Mouse (Mus musculus): ENCODE data around the gene Git2. TPM values are rescaled to one million over a fixed set of nuclear protein-coding genes. Genes with fewer than 3 reads are reported as not detected.

Gene Git2
- polyA plus RNA-seq, 1 experiment from 2014 or later, result 49.6 TPM

- Histone ChIP-seq H3K27ac (no peak overlapping the region), H3K9me3 (no peaks in the 10 kb centered on the region), H3K4me1 (peaks cover 17% of the 10 kb centered on the region), H3K27me3 (peaks cover 7% of the 10 kb centered on the region), H3K36me3 (peaks cover 70% of the 10 kb centered on the region), H3K4me2 (peak overlapping the region; percentile 71), H3K9ac (peak overlapping the region; percentile 57; the same call in 1 of the 2 replicates), H3K4me3 (peak overlapping the region; percentile 41)
- 3% methylated on average over 40 of the region's 40 CpGs for WGBS
- peak; percentile 41; the same call in 1 of the 2 replicates for ATAC-seq (ENCODE audit: insufficient number of reproducible peaks, insufficient read depth, low FRiP score, low TSS enrichment, low read depth)
These were observed 21.1 kb upstream of the Git2 start for GRCm38 (mm10) chr5:114796299-114797012.

DNA sequence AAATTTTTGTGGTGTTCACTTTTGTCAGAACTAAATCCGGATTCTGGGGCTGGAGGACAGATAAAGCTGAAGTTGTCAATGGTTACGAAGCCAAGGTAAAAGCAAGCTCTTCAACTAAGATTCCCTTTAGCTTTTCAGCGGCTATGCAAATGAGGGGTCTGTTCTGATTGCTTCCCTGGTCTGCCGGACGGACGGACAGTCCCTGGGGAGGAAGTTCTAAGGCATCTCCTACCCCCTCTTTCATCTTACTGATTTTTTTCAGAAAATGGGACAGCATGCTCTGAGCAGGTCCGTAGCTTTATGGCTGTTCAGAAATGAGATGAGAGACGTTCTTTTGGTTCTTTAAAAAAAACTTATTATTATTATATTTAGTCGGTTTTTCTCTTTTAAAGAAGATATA lies 20.3 kb upstream of the Git2 start:
- peaks cover 17% of the 10 kb centered on the region for H3K4me1 ChIP-seq
- no peak for ATAC-seq (ENCODE audit: insufficient number of reproducible peaks, insufficient read depth, low FRiP score, low TSS enrichment, low read depth)
- no peak overlapping the region for H3K27ac ChIP-seq
- WGBS, result 68% methylated on average over 9 of the region's 9 CpGs
- peaks cover 7% of the 10 kb centered on the region for H3K27me3 ChIP-seq
- no peak overlapping the region; the same call in 1 of the 2 replicates for H3K4me2 ChIP-seq
- no peak overlapping the region for H3K9ac ChIP-seq
- no peak overlapping the region for H3K4me3 ChIP-seq
- peaks cover 69% of the 10 kb centered on the region for H3K36me3 ChIP-seq
- no peaks in the 10 kb centered on the region for H3K9me3 ChIP-seq

GRCm38 (mm10) chr5:114795231-114795630 lies 19.9 kb upstream of the Git2 start:
- Histone ChIP-seq H3K36me3 (peaks cover 67% of the 10 kb centered on the region), H3K9me3 (no peaks in the 10 kb centered on the region), H3K9ac (no peak overlapping the region), H3K4me1 (peaks cover 17% of the 10 kb centered on the region), H3K4me2 (no peak overlapping the region), H3K27ac (no peak overlapping the region), H3K27me3 (peaks cover 7% of the 10 kb centered on the region), H3K4me3 (no peak overlapping the region)
- whole genome bisulfite sequencing, result 61% methylated on average over 9 of the region's 9 CpGs
- no peak for ATAC-seq (ENCODE audit: insufficient number of reproducible peaks, insufficient read depth, low FRiP score, low TSS enrichment, low read depth)

DNA sequence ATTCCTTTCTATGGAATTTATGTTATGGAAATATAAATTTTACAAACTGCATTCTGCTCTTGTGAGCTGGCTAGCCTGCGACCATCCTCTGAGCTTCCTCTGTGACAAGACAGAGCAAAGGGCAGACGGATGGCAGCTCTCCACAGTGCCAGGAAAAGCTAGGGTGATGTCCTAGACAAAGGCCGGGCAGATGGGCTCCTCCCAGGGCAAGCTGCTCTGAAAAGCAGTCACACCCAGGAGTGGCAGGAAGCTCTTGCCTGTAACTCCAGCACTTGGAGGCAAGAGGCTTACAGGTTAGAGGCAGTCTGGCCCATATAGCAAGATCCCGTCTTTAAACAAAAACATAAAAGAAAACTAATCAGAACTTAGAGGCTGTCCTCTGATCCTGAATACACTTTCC lies 19.3 kb upstream of the Git2 start:
- peaks cover 61% of the 10 kb centered on the region for H3K36me3 ChIP-seq
- WGBS, result 81% methylated on average over 4 of the region's 4 CpGs

DNA sequence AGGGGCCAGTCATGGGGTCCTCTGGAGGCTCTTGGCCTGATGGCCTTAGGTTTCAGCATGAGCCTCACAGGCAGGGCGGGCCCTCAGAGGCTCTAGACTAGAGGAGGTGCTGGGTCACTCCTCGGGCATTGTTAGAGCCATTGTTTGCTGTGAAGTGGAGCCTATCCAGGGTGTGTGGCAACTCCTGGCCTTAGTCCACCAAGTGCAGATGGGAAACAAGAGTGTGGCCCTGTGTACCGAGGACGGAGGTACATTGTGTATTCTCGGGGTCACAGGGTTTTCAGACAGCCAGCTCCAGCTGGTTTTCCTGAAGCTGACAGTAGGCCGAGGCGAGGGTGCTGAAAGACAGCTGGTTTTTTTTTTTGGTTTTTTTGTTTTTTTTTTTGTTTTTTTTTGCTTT lies 18.0 kb upstream of the Git2 start:
- WGBS, result 74% methylated on average over 7 of the region's 7 CpGs
- Histone ChIP-seq H3K4me2 (no peak overlapping the region), H3K9me3 (no peaks in the 10 kb centered on the region), H3K9ac (no peak overlapping the region), H3K27ac (no peak overlapping the region), H3K36me3 (peaks cover 49% of the 10 kb centered on the region), H3K4me3 (no peak overlapping the region), H3K27me3 (peaks cover 7% of the 10 kb centered on the region), H3K4me1 (peaks cover 17% of the 10 kb centered on the region)
- ATAC-seq (ENCODE audit: insufficient number of reproducible peaks, insufficient read depth, low FRiP score, low TSS enrichment, low read depth), result no peak

More for the DNA sequence above, 19.3 kb upstream of the Git2 start:
- Histone ChIP-seq H3K27ac (no peak overlapping the region), H3K4me3 (no peak overlapping the region), H3K4me2 (no peak overlapping the region), H3K9me3 (no peaks in the 10 kb centered on the region), H3K27me3 (peaks cover 7% of the 10 kb centered on the region), H3K9ac (no peak overlapping the region), H3K4me1 (peaks cover 17% of the 10 kb centered on the region)
- ATAC-seq (ENCODE audit: insufficient number of reproducible peaks, insufficient read depth, low FRiP score, low TSS enrichment, low read depth), result no peak

- peaks cover 3% of the 10 kb centered on the region; the same call in 1 of the 2 replicates for H3K4me1 ChIP-seq
- H3K27me3 ChIP-seq, result no peaks in the 10 kb centered on the region
- no peak for ATAC-seq (ENCODE audit: insufficient number of reproducible peaks, insufficient read depth, low FRiP score, low TSS enrichment, low read depth)
- H3K36me3 ChIP-seq, result peaks cover 27% of the 10 kb centered on the region
- H3K9ac ChIP-seq, result no peak overlapping the region
- H3K4me2 ChIP-seq, result no peak overlapping the region
- WGBS, result 77% methylated on average over 5 of the region's 5 CpGs
- H3K27ac ChIP-seq, result no peak overlapping the region
- H3K9me3 ChIP-seq, result no peaks in the 10 kb centered on the region
- no peak overlapping the region for H3K4me3 ChIP-seq
These were observed 9.9 kb upstream of the Git2 start for GRCm38 (mm10) chr5:114785196-114785595.

DNA sequence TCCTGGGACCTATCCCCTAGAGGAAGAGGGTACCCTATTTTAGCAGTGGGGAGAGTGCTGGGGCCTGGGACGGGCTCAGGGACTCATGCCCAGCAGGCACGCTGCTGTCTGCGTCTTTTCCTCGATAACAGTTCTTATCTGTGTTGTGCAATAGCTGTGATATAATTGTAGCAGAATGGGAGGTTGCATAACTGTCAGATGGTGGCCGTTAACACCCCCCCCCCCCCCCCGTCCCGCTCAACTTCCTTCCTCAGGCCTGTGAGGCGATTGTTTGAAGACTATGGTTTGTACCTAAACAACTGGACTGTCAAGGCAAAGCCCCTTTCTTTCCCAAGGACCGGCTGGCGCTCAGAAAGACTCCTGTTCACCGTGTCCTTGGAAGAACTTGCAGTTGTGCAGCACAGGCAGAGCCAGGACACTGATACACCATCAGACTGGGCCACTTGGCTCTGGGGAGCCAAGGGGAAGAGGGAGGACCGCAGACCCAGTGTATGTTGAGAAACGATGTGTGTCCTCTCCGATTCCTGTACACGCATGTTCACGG lies 9.4 kb upstream of the Git2 start:
- WGBS, result 78% methylated on average over 16 of the region's 16 CpGs
- H3K4me1 ChIP-seq, result peaks cover 3% of the 10 kb centered on the region; the same call in 1 of the 2 replicates
- H3K9ac ChIP-seq, result no peak overlapping the region
- no peak overlapping the region for H3K4me2 ChIP-seq
- no peak overlapping the region for H3K27ac ChIP-seq
- no peaks in the 10 kb centered on the region for H3K27me3 ChIP-seq
- no peaks in the 10 kb centered on the region for H3K9me3 ChIP-seq
- H3K36me3 ChIP-seq, result peaks cover 27% of the 10 kb centered on the region
- no peak for ATAC-seq (ENCODE audit: insufficient number of reproducible peaks, insufficient read depth, low FRiP score, low TSS enrichment, low read depth)
- no peak overlapping the region for H3K4me3 ChIP-seq

- H3K4me2 ChIP-seq, result no peak overlapping the region
- H3K4me3 ChIP-seq, result no peak overlapping the region
- no peak overlapping the region for H3K27ac ChIP-seq
- H3K27me3 ChIP-seq, result no peaks in the 10 kb centered on the region
- H3K36me3 ChIP-seq, result peaks cover 27% of the 10 kb centered on the region
- peaks cover 3% of the 10 kb centered on the region; the same call in 1 of the 2 replicates for H3K4me1 ChIP-seq
- no peaks in the 10 kb centered on the region for H3K9me3 ChIP-seq
- H3K9ac ChIP-seq, result no peak overlapping the region
- no peak for ATAC-seq (ENCODE audit: insufficient number of reproducible peaks, insufficient read depth, low FRiP score, low TSS enrichment, low read depth)
- 83% methylated on average over 12 of the region's 12 CpGs for WGBS
These were observed 8.3 kb upstream of the Git2 start for GRCm38 (mm10) chr5:114783405-114784163.

DNA sequence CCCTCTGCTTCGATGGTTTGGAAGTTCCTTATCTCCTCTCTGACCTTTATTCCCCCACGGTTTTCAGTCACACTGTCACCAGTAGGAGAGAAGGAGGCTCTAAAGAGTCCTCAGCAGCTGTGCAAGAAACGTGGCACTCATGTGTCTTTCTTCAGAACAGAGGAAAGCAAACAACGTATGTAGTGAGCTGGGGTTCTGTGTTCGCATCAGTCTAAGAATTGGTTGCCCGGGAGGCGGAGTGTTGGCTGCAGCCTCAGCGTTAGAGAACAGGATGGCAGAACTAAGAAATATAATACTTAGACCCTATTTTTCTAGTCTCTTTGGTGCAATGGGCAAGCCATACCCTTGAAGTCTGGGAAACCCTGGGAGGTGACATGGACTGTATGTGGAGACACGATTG lies 7.7 kb upstream of the Git2 start:
- no peak overlapping the region for H3K4me3 ChIP-seq
- ATAC-seq (ENCODE audit: insufficient number of reproducible peaks, insufficient read depth, low FRiP score, low TSS enrichment, low read depth), result no peak
- no peaks in the 10 kb centered on the region for H3K9me3 ChIP-seq
- no peaks in the 10 kb centered on the region for H3K27me3 ChIP-seq
- WGBS, result 84% methylated on average over 9 of the region's 9 CpGs
- H3K36me3 ChIP-seq, result peaks cover 22% of the 10 kb centered on the region
- H3K27ac ChIP-seq, result no peak overlapping the region
- no peak overlapping the region for H3K4me2 ChIP-seq
- H3K9ac ChIP-seq, result no peak overlapping the region
- peaks cover 3% of the 10 kb centered on the region; the same call in 1 of the 2 replicates for H3K4me1 ChIP-seq

DNA sequence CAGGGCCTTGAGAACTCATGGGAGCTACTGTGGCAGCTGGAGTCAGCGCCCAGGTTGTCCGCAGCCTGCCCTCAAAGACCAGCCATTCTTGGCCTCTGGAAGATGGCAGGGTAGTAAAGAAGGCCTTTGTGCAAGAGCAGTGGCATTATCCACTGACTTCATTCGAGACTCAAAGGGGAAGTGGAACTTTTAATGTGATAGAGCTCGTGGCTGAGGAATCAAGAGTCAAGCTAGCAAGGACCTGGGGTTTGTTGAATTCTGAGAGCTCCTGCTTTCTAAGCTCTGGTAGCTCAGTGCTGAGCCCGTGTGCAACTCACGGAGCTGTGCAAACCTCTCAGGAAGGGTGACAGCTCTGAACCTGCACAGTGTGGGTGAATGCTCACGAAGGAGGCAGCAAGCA lies 5.6 kb upstream of the Git2 start:
- 87% methylated on average over 7 of the region's 7 CpGs for WGBS
- no peak overlapping the region for H3K4me3 ChIP-seq
- ATAC-seq (ENCODE audit: insufficient number of reproducible peaks, insufficient read depth, low FRiP score, low TSS enrichment, low read depth), result no peak
- no peak overlapping the region for H3K9ac ChIP-seq
- H3K27ac ChIP-seq, result no peak overlapping the region
- peaks cover 11% of the 10 kb centered on the region for H3K4me1 ChIP-seq
- no peak overlapping the region for H3K4me2 ChIP-seq
- no peaks in the 10 kb centered on the region for H3K9me3 ChIP-seq
- H3K27me3 ChIP-seq, result no peaks in the 10 kb centered on the region
- H3K36me3 ChIP-seq, result peaks cover 3% of the 10 kb centered on the region; the same call in 1 of the 2 replicates

- no peak for ATAC-seq (ENCODE audit: insufficient number of reproducible peaks, insufficient read depth, low FRiP score, low TSS enrichment, low read depth)
- no peak overlapping the region; the same call in 1 of the 2 replicates for H3K9ac ChIP-seq
- H3K9me3 ChIP-seq, result no peaks in the 10 kb centered on the region
- H3K4me1 ChIP-seq, result peaks cover 17% of the 10 kb centered on the region
- no peaks in the 10 kb centered on the region; the same call in 1 of the 2 replicates for H3K36me3 ChIP-seq
- H3K27me3 ChIP-seq, result no peaks in the 10 kb centered on the region
- no peak overlapping the region for H3K4me2 ChIP-seq
- no peak overlapping the region for H3K4me3 ChIP-seq
- 84% methylated on average over 7 of the region's 7 CpGs for WGBS
- H3K27ac ChIP-seq, result no peak overlapping the region
These were observed 4.7 kb upstream of the Git2 start for GRCm38 (mm10) chr5:114779956-114780489.
